Mouse (Mus musculus) ES-Bruce4 (cell line): Measurements from ENCODE around the gene Sp4. TPM values are rescaled to one million over a fixed set of nuclear protein-coding genes. Genes with fewer than 3 reads are reported as not detected.

Experiments
- H3K27ac ChIP-seq: 2 replicates; pipeline ENCODE4 v1.5.1; 2012; ENCODE audit warnings: low read length, inconsistent platforms; ENCODE audit not compliant: insufficient read depth
- H3K27me3 ChIP-seq: 2 replicates; pipeline ENCODE4 v1.6.1; 2012; ENCODE audit warnings: mild to moderate bottlenecking, low read length, inconsistent platforms; ENCODE audit not compliant: control insufficient read depth, poor library complexity, insufficient read depth, severe bottlenecking
- H3K36me3 ChIP-seq: 2 replicates; pipeline ENCODE4 v1.6.1; 2012; ENCODE audit warnings: inconsistent platforms, mild to moderate bottlenecking, low read length, moderate library complexity; ENCODE audit not compliant: control insufficient read depth, poor library complexity, insufficient read depth, severe bottlenecking
- H3K4me1 ChIP-seq: one replicate; pipeline ENCODE4 v1.8.1; 2011; ENCODE audit warnings: low read length; ENCODE audit not compliant: control insufficient read depth, insufficient read depth
- H3K4me3 ChIP-seq: 2 replicates; pipeline ENCODE4 v1.5.1; 2011; ENCODE audit warnings: low read depth, mild to moderate bottlenecking, low read length
- H3K9ac ChIP-seq: 2 replicates; pipeline ENCODE4 v1.6.1; 2012; ENCODE audit warnings: low read depth, mild to moderate bottlenecking, inconsistent platforms; ENCODE audit not compliant: poor library complexity, severe bottlenecking
- H3K9me3 ChIP-seq: replicated peaks from 2 replicates; pipeline ENCODE4 v1.6.1; 2012; ENCODE audit warnings: mild to moderate bottlenecking, low read length, inconsistent platforms; ENCODE audit not compliant: control insufficient read depth, poor library complexity, insufficient read depth, severe bottlenecking
- CTCF ChIP-seq: IDR thresholded peaks from one replicate; pipeline ENCODE4 v1.8.1; 2011; ENCODE audit warnings: low read depth, low read length
- EP300 ChIP-seq: IDR thresholded peaks from 2 replicates; pipeline ENCODE4 v1.6.1; 2011; ENCODE audit warnings: low read depth, low read length; ENCODE audit not compliant: insufficient read depth
- POLR2A ChIP-seq: IDR thresholded peaks from one replicate; pipeline ENCODE4 v1.8.1; 2011; ENCODE audit warnings: low read length; ENCODE audit not compliant: insufficient read depth
- polyA plus RNA-seq: library from polyadenylated mRNA; stranded (reverse); fragments of >200 nt; gene quantifications from 2 replicates; pipeline ENCODE4 v1.2.4, GENCODE M21; 2011; ENCODE audit warnings: low read depth; ENCODE audit not compliant: missing spikeins, insufficient read depth, insufficient read length

Gene Sp4
- polyA plus RNA-seq, 1 experiment, result 14.3 TPM

- TF ChIP-seq EP300 (no peak), CTCF (no peak), POLR2A (no peak)
- no peak overlapping the region for H3K27ac ChIP-seq
- H3K27me3 ChIP-seq, result no peaks in the 10 kb centered on the region; the same call in 1 of the 2 replicates
Observed at GRCm38 (mm10) chr12:118196583-118196982, 104.7 kb downstream of the Sp4 start.

GRCm38 (mm10) chr12:118189535-118189934 lies 111.7 kb downstream of the Sp4 start:
- H3K27ac ChIP-seq, result no peak overlapping the region
- H3K4me1 ChIP-seq, result no peaks in the 10 kb centered on the region
- no peak overlapping the region for H3K4me3 ChIP-seq
- H3K9ac ChIP-seq, result no peak overlapping the region
- no peaks in the 10 kb centered on the region for H3K36me3 ChIP-seq
- no peaks in the 10 kb centered on the region for H3K27me3 ChIP-seq
- H3K9me3 ChIP-seq, result no peaks in the 10 kb centered on the region
- TF ChIP-seq CTCF, result no peak
- no peak for TF ChIP-seq POLR2A
- no peak for TF ChIP-seq EP300

More at GRCm38 (mm10) chr12:118196583-118196982, 104.7 kb downstream of the Sp4 start:
- H3K36me3 ChIP-seq, result no peaks in the 10 kb centered on the region
- no peak overlapping the region for H3K9ac ChIP-seq
- H3K4me3 ChIP-seq, result no peak overlapping the region
- no peaks in the 10 kb centered on the region for H3K9me3 ChIP-seq
- no peaks in the 10 kb centered on the region for H3K4me1 ChIP-seq

GRCm38 (mm10) chr12:118187663-118188062 lies 113.6 kb downstream of the Sp4 start:
- no peak overlapping the region for H3K27ac ChIP-seq
- H3K9me3 ChIP-seq, result no peaks in the 10 kb centered on the region
- no peak overlapping the region for H3K9ac ChIP-seq
- TF ChIP-seq CTCF, result no peak
- TF ChIP-seq EP300, result no peak
- no peak for TF ChIP-seq POLR2A
- no peak overlapping the region for H3K4me3 ChIP-seq
- no peaks in the 10 kb centered on the region for H3K36me3 ChIP-seq
- no peaks in the 10 kb centered on the region for H3K27me3 ChIP-seq
- H3K4me1 ChIP-seq, result no peaks in the 10 kb centered on the region

GRCm38 (mm10) chr12:118186881-118187489 lies 114.3 kb downstream of the Sp4 start:
- H3K9me3 ChIP-seq, result no peaks in the 10 kb centered on the region
- H3K27ac ChIP-seq, result no peak overlapping the region
- no peaks in the 10 kb centered on the region for H3K4me1 ChIP-seq
- TF ChIP-seq CTCF (no peak), EP300 (no peak), POLR2A (no peak)
- H3K9ac ChIP-seq, result no peak overlapping the region
- no peaks in the 10 kb centered on the region for H3K27me3 ChIP-seq
- no peaks in the 10 kb centered on the region for H3K36me3 ChIP-seq
- no peak overlapping the region for H3K4me3 ChIP-seq

GRCm38 (mm10) chr12:118186120-118186880 lies 114.9 kb downstream of the Sp4 start:
- H3K27me3 ChIP-seq, result no peaks in the 10 kb centered on the region
- TF ChIP-seq POLR2A, result no peak
- TF ChIP-seq EP300, result no peak
- no peak for TF ChIP-seq CTCF
- H3K9me3 ChIP-seq, result no peaks in the 10 kb centered on the region
- H3K4me1 ChIP-seq, result no peaks in the 10 kb centered on the region
- H3K9ac ChIP-seq, result no peak overlapping the region
- no peaks in the 10 kb centered on the region for H3K36me3 ChIP-seq
- no peak overlapping the region for H3K4me3 ChIP-seq
- no peak overlapping the region for H3K27ac ChIP-seq

Other genes starting within 250 kb of the Sp4 start
- 0.07 TPM in 1 of 2 replicates, not detected in the other for gene Dnah11, start 102.4 kb downstream of the Sp4 start, polyA plus RNA-seq